Mouse (Mus musculus) stomach, postnatal 0 days (tissue): ENCODE results near the gene Pmpcb.
"Not testable (repeated sequence)": the region's sequence is repeated elsewhere in the genome, so short reads cannot be mapped to it uniquely, and the experiment has no call there.

Experiments used
- CTCF ChIP-seq: IDR thresholded peaks from 2 replicates; pipeline ENCODE4 v1.5.1; 2016; ENCODE audit warnings: antibody characterized with exemption, low read depth, mild to moderate bottlenecking, moderate library complexity
- EP300 ChIP-seq: optimal IDR thresholded peaks from 2 replicates; pipeline ENCODE3; 2016; ENCODE audit warnings: antibody characterized with exemption

DNA sequence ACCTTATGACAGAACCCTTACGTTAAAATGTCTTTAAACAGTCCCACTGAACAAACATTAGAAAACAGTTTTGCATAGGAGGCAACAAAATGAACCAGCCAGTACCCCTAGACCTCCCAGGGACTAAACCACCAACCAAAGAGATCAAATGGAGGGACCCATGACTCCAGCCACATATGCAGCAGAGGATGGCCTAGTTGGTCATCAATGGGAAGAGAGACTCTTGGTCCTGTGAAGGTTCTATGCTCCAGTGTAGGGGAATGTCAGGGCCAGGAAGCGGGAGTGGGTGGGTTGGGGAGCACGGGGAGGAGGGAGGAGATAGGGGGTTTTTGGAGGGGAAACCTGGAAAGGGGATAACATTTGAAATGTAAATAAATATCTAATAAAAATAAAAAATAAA lies 37.4 kb upstream of the Pmpcb start:
- not testable (repeated sequence) for TF ChIP-seq EP300, CTCF
